Mouse (Mus musculus) embryonic fibroblast, embryonic 13.5 days (primary cell): ENCODE measurements around the gene Rasal2. TPM values are rescaled to one million over a fixed set of nuclear protein-coding genes. Genes with fewer than 3 reads are reported as not detected.
A peak's percentile ranks its signal among the peaks of the same experiment; 100 is the strongest.

Experiments
- H3K27ac ChIP-seq: 2 replicates; pipeline ENCODE4 v1.5.1; 2012; ENCODE audit warnings: low read length, control low read depth, inconsistent platforms; ENCODE audit not compliant: insufficient read depth
- H3K4me1 ChIP-seq: 2 replicates; pipeline ENCODE4 v1.6.1; 2011; ENCODE audit warnings: low read length; ENCODE audit not compliant: control insufficient read depth, insufficient read depth
- H3K4me3 ChIP-seq: 2 replicates; pipeline ENCODE4 v1.5.1; 2011; ENCODE audit warnings: mild to moderate bottlenecking, control low read depth, low read length; ENCODE audit not compliant: insufficient read depth
- CTCF ChIP-seq: IDR thresholded peaks from 2 replicates; pipeline ENCODE4 v1.5.1; 2011; ENCODE audit warnings: mild to moderate bottlenecking, control low read depth, low read length, moderate library complexity, borderline replicate concordance; ENCODE audit not compliant: insufficient read depth
- POLR2A ChIP-seq: IDR thresholded peaks from 2 replicates; pipeline ENCODE4 v1.6.1; 2011; ENCODE audit warnings: low read depth, mild to moderate bottlenecking, control low read depth, low read length, moderate library complexity
- polyA plus RNA-seq: library from polyadenylated mRNA; stranded (reverse); fragments of >200 nt; gene quantifications from 2 replicates; pipeline ENCODE4 v1.2.4, GENCODE M21; 2011; ENCODE audit warnings: low read depth; ENCODE audit not compliant: missing spikeins, insufficient read length

Gene Rasal2
- polyA plus RNA-seq, 1 experiment: 20.1 TPM

GRCm38 (mm10) chr1:157370397-157370796 lies 42.0 kb downstream of the Rasal2 start:
- Histone ChIP-seq H3K27ac (no peak overlapping the region), H3K4me1 (peaks cover 2% of the 10 kb centered on the region; the same call in 1 of the 2 replicates), H3K4me3 (no peak overlapping the region)
- no peak for TF ChIP-seq POLR2A
- TF ChIP-seq CTCF: no peak

GRCm38 (mm10) chr1:157368316-157368715 lies 44.1 kb downstream of the Rasal2 start:
- no peak overlapping the region for H3K4me3 ChIP-seq
- H3K27ac ChIP-seq: peak overlapping the region; percentile 19; the same call in 1 of the 2 replicates
- peaks cover 2% of the 10 kb centered on the region; the same call in 1 of the 2 replicates for H3K4me1 ChIP-seq
- TF ChIP-seq CTCF (no peak), POLR2A (no peak)

GRCm38 (mm10) chr1:157346661-157347060 lies 65.7 kb downstream of the Rasal2 start:
- Histone ChIP-seq H3K4me3 (no peak overlapping the region), H3K4me1 (peaks cover 5% of the 10 kb centered on the region; the same call in 1 of the 2 replicates), H3K27ac (no peak overlapping the region)
- TF ChIP-seq CTCF (no peak), POLR2A (no peak)

- Histone ChIP-seq H3K4me3 (no peak overlapping the region), H3K27ac (no peak overlapping the region), H3K4me1 (peaks cover 5% of the 10 kb centered on the region; the same call in 1 of the 2 replicates)
- no peak for TF ChIP-seq CTCF
- TF ChIP-seq POLR2A: no peak
These were observed 68.9 kb downstream of the Rasal2 start for GRCm38 (mm10) chr1:157343519-157343918.

GRCm38 (mm10) chr1:157334834-157335233 lies 77.6 kb downstream of the Rasal2 start:
- no peak for TF ChIP-seq POLR2A
- TF ChIP-seq CTCF: no peak
- no peaks in the 10 kb centered on the region for H3K4me1 ChIP-seq
- no peak overlapping the region for H3K4me3 ChIP-seq
- H3K27ac ChIP-seq: no peak overlapping the region

- H3K4me3 ChIP-seq: no peak overlapping the region
- no peaks in the 10 kb centered on the region for H3K4me1 ChIP-seq
- H3K27ac ChIP-seq: no peak overlapping the region
- no peak for TF ChIP-seq CTCF
- no peak for TF ChIP-seq POLR2A
These were observed 84.3 kb downstream of the Rasal2 start for GRCm38 (mm10) chr1:157328068-157328467.

- H3K4me3 ChIP-seq: no peak overlapping the region
- TF ChIP-seq CTCF (no peak), POLR2A (no peak)
- no peak overlapping the region for H3K27ac ChIP-seq
- peaks cover 7% of the 10 kb centered on the region for H3K4me1 ChIP-seq
These were observed 89.3 kb downstream of the Rasal2 start for GRCm38 (mm10) chr1:157323091-157323490.

- peaks cover 7% of the 10 kb centered on the region for H3K4me1 ChIP-seq
- no peak for TF ChIP-seq CTCF
- TF ChIP-seq POLR2A: no peak
- H3K27ac ChIP-seq: no peak overlapping the region; the same call in 1 of the 2 replicates
- H3K4me3 ChIP-seq: no peak overlapping the region
These were observed 93.5 kb downstream of the Rasal2 start for GRCm38 (mm10) chr1:157318896-157319295.

- H3K27ac ChIP-seq: no peak overlapping the region
- H3K4me3 ChIP-seq: no peak overlapping the region
- no peaks in the 10 kb centered on the region for H3K4me1 ChIP-seq
- no peak for TF ChIP-seq POLR2A
- no peak for TF ChIP-seq CTCF
These were observed 111.1 kb downstream of the Rasal2 start for GRCm38 (mm10) chr1:157301266-157301665.

GRCm38 (mm10) chr1:157299559-157299958 lies 112.8 kb downstream of the Rasal2 start:
- no peak overlapping the region for H3K27ac ChIP-seq
- H3K4me3 ChIP-seq: no peak overlapping the region
- TF ChIP-seq POLR2A: no peak
- no peak for TF ChIP-seq CTCF
- no peaks in the 10 kb centered on the region for H3K4me1 ChIP-seq
